Mouse (Mus musculus) hindbrain, embryonic 14.5 days (tissue): ENCODE measurements at regions not wholly inside any gene's neighbourhood (a gene's known extent, or its start where the extent isn't known, plus 50 kb on each side); places are given as distances from the start of the nearest gene placed in this dataset.

Source experiments
- ATAC-seq: fragments of 200-750 bp; cut with Nextera tagmentation; 2 replicates; pipeline ENCODE4 v1.8.0; 2017; ENCODE audit warnings: moderate number of reproducible peaks, mild to moderate bottlenecking, moderate TSS enrichment, moderate library complexity; ENCODE audit not compliant: low FRiP score
- DNase-seq: peaks from one replicate; pipeline ENCODE4 v3.0.0-alpha.2; 2015; ENCODE audit warnings: low spot score
- H3K27ac ChIP-seq: fragments of 300-500 bp; sonication (generic); 2 replicates; pipeline ENCODE4 v1.5.1; 2014; ENCODE audit warnings: mild to moderate bottlenecking, moderate library complexity
- H3K27me3 ChIP-seq: fragments of 300-500 bp; sonication (generic); 2 replicates; pipeline ENCODE4 v1.6.1; 2014; ENCODE audit warnings: mild to moderate bottlenecking, low read length, mixed read lengths; ENCODE audit not compliant: control insufficient read depth, insufficient read depth
- H3K36me3 ChIP-seq: fragments of 300-500 bp; sonication (generic); replicated peaks from 2 replicates; pipeline ENCODE4 v1.6.1; 2014; ENCODE audit not compliant: control insufficient read depth, insufficient read depth
- H3K4me1 ChIP-seq: fragments of 300-500 bp; sonication (generic); replicated peaks from 2 replicates; pipeline ENCODE4 v1.6.1; 2014; ENCODE audit warnings: antibody characterized with exemption, low read length, mixed read lengths; ENCODE audit not compliant: control insufficient read depth, insufficient read depth
- H3K4me2 ChIP-seq: fragments of 300-500 bp; sonication (generic); replicated peaks from 2 replicates; pipeline ENCODE4 v1.6.1; 2014; ENCODE audit warnings: mild to moderate bottlenecking, moderate library complexity
- H3K4me3 ChIP-seq: fragments of 300-500 bp; sonication (generic); replicated peaks from 2 replicates; pipeline ENCODE4 v1.5.1; 2014; ENCODE audit warnings: mild to moderate bottlenecking, low read length
- H3K9ac ChIP-seq: fragments of 300-500 bp; sonication (generic); 2 replicates; pipeline ENCODE4 v1.6.1; 2014
- H3K9me3 ChIP-seq: fragments of 300-500 bp; sonication (generic); 2 replicates; pipeline ENCODE4 v1.6.1; 2016; ENCODE audit warnings: low read length; ENCODE audit not compliant: control insufficient read depth
- WGBS: fragments of 180-500 bp; shearing (Covaris S2); extraction: QIAGEN DNeasy Blood & Tissue Kit; methylation state at CpG from one replicate; pipeline ENCODE4 v1.1.7; 2014; 5-methylcytosine and 5-hydroxymethylcytosine counted together

DNA sequence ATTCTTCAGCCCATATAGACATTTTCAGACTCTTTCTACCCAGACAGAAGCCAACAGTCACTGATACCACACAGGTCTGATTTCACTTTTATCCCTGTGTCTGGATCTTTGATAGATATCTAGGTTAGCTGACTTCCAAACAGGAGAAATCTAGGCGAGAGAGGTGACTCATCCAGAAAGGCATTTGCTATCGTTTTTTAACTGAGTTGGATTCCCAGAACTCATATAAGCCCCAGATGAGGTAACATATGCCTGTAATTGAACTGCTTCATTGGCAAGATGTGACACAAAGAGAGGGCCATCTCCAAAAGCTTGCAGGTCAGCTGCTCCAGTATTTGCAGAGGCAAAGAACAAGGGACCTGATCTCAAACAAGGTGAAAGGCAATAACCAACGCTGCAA lies 190.6 kb upstream of the Flrt2 start:
- H3K4me2 ChIP-seq, result no peak overlapping the region
- no peak overlapping the region for H3K4me3 ChIP-seq
- no peak for DNase-seq
- H3K9ac ChIP-seq, result no peak overlapping the region
- H3K27ac ChIP-seq, result no peak overlapping the region
- H3K4me1 ChIP-seq, result no peaks in the 10 kb centered on the region
- ATAC-seq, result no peak
- H3K36me3 ChIP-seq, result no peaks in the 10 kb centered on the region
- WGBS, result 84% methylated on average over 3 of the region's 3 CpGs
- H3K9me3 ChIP-seq, result no peaks in the 10 kb centered on the region
- no peaks in the 10 kb centered on the region for H3K27me3 ChIP-seq

DNA sequence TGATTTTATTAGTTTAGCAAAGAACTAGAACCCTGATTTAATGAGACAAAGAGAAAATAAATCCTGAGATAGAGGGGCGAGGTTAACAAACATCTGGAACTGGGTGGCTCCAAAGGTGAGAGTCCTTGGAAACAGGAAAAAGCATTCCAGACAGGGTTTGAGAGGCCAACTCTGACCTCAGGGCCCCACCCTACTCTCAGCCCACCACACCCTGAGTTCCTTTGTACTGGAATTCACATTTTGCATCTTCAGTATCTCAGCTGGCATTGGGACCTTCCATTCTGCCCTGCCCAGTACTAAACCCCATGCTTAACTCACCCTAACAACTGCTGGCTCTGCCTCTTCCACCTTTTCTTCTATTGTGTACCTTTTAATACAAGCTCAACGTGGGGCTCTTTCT lies 172.0 kb upstream of the Flrt2 start:
- DNase-seq, result no peak
- Histone ChIP-seq H3K36me3 (no peaks in the 10 kb centered on the region), H3K9me3 (no peaks in the 10 kb centered on the region), H3K9ac (no peak overlapping the region), H3K4me1 (no peaks in the 10 kb centered on the region), H3K4me2 (no peak overlapping the region), H3K4me3 (no peak overlapping the region), H3K27ac (no peak overlapping the region), H3K27me3 (no peaks in the 10 kb centered on the region)
- 85% methylated on average over 2 of the region's 2 CpGs for WGBS
- ATAC-seq, result no peak

DNA sequence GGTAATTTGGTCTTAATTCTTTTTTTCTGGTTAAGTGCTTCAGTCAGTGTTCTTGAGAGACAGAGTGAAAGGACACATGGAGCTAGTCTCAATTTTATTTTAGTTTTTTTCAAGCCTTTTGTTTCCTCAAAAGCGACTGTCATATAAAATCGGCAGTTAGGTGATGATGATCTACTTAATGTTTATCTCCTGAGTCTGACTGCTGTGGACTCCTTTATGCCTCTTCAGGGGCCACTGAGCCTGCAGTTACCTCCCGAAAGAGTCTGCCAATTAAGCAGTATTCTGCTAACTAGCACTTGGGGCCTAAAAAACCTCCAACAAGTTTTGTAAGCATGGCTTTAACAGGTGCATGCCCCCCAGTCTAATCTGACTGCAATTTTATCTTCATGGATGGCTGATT lies 170.0 kb upstream of the Flrt2 start:
- no peaks in the 10 kb centered on the region for H3K9me3 ChIP-seq
- no peaks in the 10 kb centered on the region for H3K36me3 ChIP-seq
- no peak overlapping the region for H3K9ac ChIP-seq
- DNase-seq (no peak), ATAC-seq (no peak)
- H3K4me1 ChIP-seq, result no peaks in the 10 kb centered on the region
- WGBS, result 78% methylated on average over 3 of the region's 3 CpGs
- H3K27me3 ChIP-seq, result no peaks in the 10 kb centered on the region
- no peak overlapping the region for H3K27ac ChIP-seq
- no peak overlapping the region for H3K4me2 ChIP-seq
- no peak overlapping the region for H3K4me3 ChIP-seq

DNA sequence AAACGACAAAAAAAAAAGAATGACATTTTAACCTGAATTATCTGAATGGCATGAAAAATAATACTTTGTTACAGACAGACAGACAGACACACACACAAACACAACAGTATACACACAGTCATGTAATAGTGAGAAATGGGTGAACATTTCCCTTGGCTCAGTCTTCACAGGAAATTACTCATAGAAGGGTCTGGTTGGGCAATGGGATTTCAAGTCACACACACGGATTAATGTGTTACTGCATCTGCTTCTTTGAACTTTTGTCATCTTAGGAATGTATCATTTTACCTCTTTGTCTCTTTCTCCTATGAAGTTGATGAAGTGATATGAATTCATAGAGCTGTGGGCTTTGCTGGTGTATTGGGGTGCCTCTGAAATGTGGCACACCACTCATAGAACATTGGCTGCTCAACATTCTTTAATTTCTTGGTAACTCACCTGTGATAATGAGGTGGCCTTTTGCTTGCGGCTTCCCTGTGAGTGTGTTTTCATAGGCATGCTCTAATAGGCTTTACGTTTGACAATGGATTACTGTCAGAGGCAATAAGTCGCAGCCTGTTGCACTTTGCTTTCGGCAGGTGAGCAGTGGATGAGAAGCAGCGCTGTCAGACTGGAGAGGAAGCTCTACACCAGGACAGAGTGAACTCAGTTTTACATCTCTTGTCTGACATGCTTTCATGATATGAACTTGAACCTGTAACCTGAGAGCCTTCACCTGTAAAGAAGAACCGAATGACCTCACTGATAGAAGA lies 158.0 kb upstream of the Flrt2 start:
- no peak for ATAC-seq
- WGBS, result 82% methylated on average over 8 of the region's 8 CpGs
- H3K27me3 ChIP-seq, result no peaks in the 10 kb centered on the region

DNA sequence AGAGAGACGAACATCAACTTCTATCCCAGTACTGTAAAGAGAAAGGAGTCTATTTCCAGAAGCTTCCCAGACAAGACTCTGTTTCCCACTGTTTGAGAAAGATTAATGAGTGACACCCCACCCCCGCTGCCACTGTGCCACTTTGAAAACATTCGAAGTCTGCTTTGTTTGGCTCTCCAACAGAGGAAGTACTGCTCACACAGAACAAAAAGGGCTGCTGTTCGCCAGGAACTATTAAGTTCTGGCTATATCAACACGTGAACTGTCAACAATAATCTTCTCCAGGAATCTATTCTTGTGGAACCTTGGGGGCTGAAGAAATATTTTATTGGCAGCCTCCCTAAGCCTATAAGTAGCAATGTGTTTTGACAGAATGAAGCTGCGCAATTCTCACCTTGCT lies 144.7 kb upstream of the Flrt2 start:
- Histone ChIP-seq H3K27me3 (no peaks in the 10 kb centered on the region), H3K4me3 (no peak overlapping the region), H3K9ac (no peak overlapping the region), H3K27ac (no peak overlapping the region), H3K4me1 (no peaks in the 10 kb centered on the region), H3K9me3 (no peaks in the 10 kb centered on the region), H3K36me3 (no peaks in the 10 kb centered on the region), H3K4me2 (no peak overlapping the region)
- 31% methylated on average over 6 of the region's 6 CpGs for WGBS
- DNase-seq (no peak), ATAC-seq (no peak)

More for the DNA sequence above, 158.0 kb upstream of the Flrt2 start:
- Histone ChIP-seq H3K9me3 (no peaks in the 10 kb centered on the region), H3K36me3 (no peaks in the 10 kb centered on the region), H3K4me3 (no peak overlapping the region), H3K4me1 (no peaks in the 10 kb centered on the region), H3K27ac (no peak overlapping the region), H3K9ac (no peak overlapping the region), H3K4me2 (no peak overlapping the region)
- DNase-seq, result no peak

DNA sequence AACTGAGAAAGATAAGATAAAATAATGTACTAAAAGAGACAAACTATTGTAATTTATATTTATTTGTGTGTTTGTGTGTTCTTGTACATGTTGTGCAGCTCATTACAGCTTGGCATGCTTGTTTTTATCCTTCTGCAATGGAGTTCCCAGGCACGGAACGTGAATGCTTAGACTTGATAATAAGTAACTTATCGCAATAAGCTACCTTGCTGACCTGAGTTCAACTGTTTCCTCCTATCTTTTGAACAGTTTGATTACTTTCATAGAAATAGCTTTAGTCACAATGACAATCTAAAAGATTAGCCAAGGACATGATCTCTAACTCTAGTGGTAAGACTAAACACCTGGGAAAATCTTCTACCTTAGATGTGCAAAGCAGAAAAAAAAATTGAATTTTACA lies 138.9 kb upstream of the Flrt2 start:
- 98% methylated on average over 3 of the region's 3 CpGs for WGBS
- Histone ChIP-seq H3K36me3 (no peaks in the 10 kb centered on the region), H3K4me3 (no peak overlapping the region), H3K27ac (no peak overlapping the region), H3K9me3 (no peaks in the 10 kb centered on the region), H3K9ac (no peak overlapping the region), H3K27me3 (no peaks in the 10 kb centered on the region), H3K4me2 (no peak overlapping the region), H3K4me1 (no peaks in the 10 kb centered on the region)
- DNase-seq, result no peak
- ATAC-seq, result no peak

DNA sequence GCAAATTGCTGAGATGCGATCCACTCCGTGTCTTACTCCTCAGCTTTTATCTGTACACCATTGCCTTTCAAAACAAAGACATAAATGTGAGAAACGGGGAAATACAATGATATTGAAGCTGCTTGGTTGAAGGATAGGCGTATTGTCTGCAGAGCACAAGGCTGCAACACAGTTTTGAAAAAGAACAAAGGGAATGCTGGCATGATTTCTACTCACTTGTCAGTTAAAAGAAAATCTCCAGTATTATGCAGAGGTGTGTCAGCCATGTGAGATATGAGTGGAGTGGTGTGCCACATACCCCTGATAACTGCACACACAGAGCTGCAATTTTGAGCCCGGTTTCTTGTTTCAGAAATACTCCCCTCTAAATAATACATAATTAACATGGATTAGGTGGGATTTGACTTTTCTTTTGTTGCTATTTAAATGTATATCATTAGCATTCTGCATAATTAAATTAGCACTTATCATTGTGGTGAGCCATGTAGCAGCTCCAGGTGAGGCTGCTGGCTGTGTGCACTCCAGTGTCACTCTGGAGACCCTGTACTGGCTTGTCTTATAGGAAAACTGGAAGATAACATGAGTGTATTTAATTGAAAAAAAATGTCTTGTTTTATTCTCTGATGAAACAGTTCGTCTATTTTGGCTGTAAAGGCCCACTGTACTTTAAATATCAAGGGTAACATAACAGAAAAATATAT lies 133.2 kb upstream of the Flrt2 start:
- Histone ChIP-seq H3K4me1 (0 out of 2 replicates have a peak, but pooled peaks cover 5% of the 10 kb centered on the region), H3K4me2 (no peak overlapping the region), H3K36me3 (no peaks in the 10 kb centered on the region), H3K27me3 (no peaks in the 10 kb centered on the region), H3K9me3 (no peaks in the 10 kb centered on the region), H3K27ac (peak overlapping the region; percentile 1; the same call in 1 of the 2 replicates), H3K9ac (peak overlapping the region; percentile 25; the same call in 1 of the 2 replicates), H3K4me3 (no peak overlapping the region)
- peak; percentile 28 for DNase-seq
- 46% methylated on average over 6 of the region's 6 CpGs for WGBS
- peak; percentile 62; the same call in 1 of the 2 replicates for ATAC-seq

DNA sequence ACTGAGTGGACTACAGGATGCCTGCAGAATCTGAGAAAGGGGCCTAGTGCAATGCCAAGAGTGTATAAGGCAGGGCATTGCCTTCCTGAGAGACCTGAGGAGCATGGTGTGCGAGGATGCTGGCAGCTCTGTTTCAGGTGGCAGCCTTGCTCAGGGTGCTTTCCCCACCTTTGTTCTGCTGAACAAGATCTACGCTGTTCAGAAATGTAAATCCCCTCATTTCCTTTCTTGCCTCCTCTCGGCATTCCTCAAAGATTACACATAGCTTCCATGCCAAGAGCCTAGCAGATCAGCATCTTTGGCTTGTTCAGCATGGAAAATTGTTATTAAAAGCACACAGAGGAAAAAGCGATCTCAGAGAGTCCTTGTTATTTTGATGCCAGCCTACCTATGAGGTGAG lies 128.6 kb upstream of the Flrt2 start:
- ATAC-seq, result no peak
- Histone ChIP-seq H3K27me3 (no peaks in the 10 kb centered on the region), H3K27ac (no peak overlapping the region), H3K4me3 (no peak overlapping the region), H3K9ac (no peak overlapping the region), H3K36me3 (no peaks in the 10 kb centered on the region), H3K4me1 (0 out of 2 replicates have a peak, but pooled peaks cover 5% of the 10 kb centered on the region), H3K9me3 (peaks cover 3% of the 10 kb centered on the region; the same call in 1 of the 2 replicates), H3K4me2 (no peak overlapping the region)
- WGBS, result 67% methylated on average over 4 of the region's 4 CpGs
- no peak for DNase-seq

DNA sequence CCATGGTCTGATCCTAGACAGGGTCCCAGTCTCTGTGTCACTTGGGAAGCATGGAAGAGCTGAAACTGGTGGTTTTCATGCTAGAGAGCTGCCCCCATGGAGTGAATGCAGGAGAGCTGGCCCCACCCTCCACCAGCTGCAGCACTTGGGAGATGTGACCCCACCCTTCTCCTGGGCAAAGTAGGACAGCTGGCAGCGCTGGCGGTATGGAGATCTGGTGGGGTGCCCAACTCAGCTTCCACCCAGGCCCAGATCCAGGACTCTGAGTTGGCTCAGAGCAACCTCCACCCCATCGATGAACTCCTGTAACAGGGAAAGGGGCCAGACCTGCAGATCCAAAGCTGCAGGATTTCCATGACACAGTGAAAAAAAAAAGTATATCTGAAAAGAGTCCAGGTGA lies 115.3 kb upstream of the Flrt2 start:
- ATAC-seq (no peak), DNase-seq (no peak)
- no peak overlapping the region for H3K4me3 ChIP-seq
- H3K4me2 ChIP-seq, result no peak overlapping the region
- no peaks in the 10 kb centered on the region for H3K36me3 ChIP-seq
- H3K27me3 ChIP-seq, result no peaks in the 10 kb centered on the region
- no peak overlapping the region for H3K9ac ChIP-seq
- no peaks in the 10 kb centered on the region for H3K9me3 ChIP-seq
- WGBS, result 91% methylated on average over 3 of the region's 3 CpGs
- no peak overlapping the region for H3K27ac ChIP-seq
- no peaks in the 10 kb centered on the region for H3K4me1 ChIP-seq
